Mouse (Mus musculus): Measurements from ENCODE around the gene Slc2a13. TPM values are rescaled to one million over a fixed set of nuclear protein-coding genes. Genes with fewer than 3 reads are reported as not detected.

Gene Slc2a13
- polyA plus RNA-seq, 1 experiment from 2014 or later, result 0.62 TPM

DNA sequence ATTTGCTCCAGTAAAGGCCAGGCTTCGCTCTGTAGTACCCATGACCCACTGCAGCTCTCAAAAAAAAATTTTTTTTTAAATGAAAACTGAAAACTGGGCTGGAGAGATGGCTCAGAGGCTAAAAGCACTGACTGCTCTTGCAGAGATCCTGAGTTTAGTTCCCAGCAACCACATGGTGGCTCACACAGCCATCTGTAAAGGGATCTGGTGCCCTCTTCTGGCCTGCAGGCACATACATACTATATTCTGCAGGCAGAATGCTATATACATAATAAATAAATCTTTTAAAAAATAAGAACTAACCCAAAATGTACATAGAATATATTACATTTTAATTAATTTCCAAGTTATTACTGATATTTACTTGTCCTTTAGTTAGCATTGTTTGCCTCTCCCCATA, 234.7 kb downstream of the Slc2a13 start:
- Histone ChIP-seq H3K27ac (no peak overlapping the region), H3K4me1 (no peaks in the 10 kb centered on the region), H3K27me3 (ENCODE audit: poor library complexity, severe bottlenecking) (no peaks in the 10 kb centered on the region), H3K4me3 (no peak overlapping the region), H3K9me3 (no peaks in the 10 kb centered on the region), H3K36me3 (replicated peaks) (no peaks in the 10 kb centered on the region)
- 83% methylated on average over 1 of the region's 1 CpGs for WGBS
- no peak for DNase-seq (ENCODE audit: extremely low spot score, low spot score)

DNA sequence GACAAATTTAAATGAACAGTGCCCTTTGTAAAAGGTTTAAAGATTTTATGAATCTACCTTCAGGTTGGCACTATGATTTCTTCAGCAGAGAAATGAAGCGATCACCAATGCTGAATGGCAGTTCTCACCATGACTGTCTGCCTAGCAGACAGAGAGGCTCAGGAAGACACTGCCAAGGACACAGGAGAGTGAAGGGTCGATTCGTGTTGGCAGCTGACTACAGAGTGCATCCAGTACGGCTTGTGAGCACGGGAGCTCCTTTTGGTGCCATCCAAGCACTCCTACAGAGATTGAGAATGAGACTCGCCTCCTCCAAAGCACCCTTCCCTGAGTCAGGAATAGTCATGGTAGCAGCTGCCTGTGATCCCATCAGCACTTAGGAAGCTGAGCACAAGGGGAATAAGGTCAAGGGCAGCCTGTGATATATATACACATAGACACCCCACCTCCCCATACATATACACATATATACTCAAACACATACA, 238.6 kb downstream of the Slc2a13 start:
- H3K4me1 ChIP-seq, result no peaks in the 10 kb centered on the region
- no peaks in the 10 kb centered on the region for H3K9me3 ChIP-seq
- no peak overlapping the region for H3K27ac ChIP-seq
- 92% methylated on average over 6 of the region's 6 CpGs for WGBS
- no peak for DNase-seq (ENCODE audit: extremely low spot score, low spot score)
- H3K36me3 ChIP-seq (replicated peaks), result no peaks in the 10 kb centered on the region
- no peak overlapping the region for H3K4me3 ChIP-seq
- no peaks in the 10 kb centered on the region for H3K27me3 ChIP-seq (ENCODE audit: poor library complexity, severe bottlenecking)

DNA sequence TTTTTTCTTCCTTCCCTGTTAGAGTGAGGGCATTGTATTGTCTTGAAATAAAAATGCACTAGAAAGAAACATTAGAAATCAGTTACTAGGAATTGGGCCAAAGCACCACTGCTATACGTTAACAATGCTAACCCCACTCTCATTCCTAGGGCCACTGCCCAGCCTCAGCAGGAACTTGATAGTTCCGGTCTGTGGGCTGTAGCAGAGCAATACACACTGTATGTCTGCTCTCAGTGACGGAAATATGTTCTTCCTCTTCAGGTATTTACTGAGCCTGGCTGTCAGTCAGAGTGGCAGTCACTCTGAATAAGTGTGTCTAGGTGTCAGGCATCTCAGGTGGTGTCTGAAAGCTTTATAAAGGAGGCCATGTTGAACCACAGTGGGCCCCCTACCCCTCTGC, 245.3 kb downstream of the Slc2a13 start:
- Histone ChIP-seq H3K27ac (no peak overlapping the region), H3K9me3 (no peaks in the 10 kb centered on the region), H3K27me3 (ENCODE audit: poor library complexity, severe bottlenecking) (no peaks in the 10 kb centered on the region), H3K4me3 (no peak overlapping the region), H3K36me3 (replicated peaks) (no peaks in the 10 kb centered on the region), H3K4me1 (peaks cover 18% of the 10 kb centered on the region)
- WGBS, result 84% methylated on average over 3 of the region's 3 CpGs
- DNase-seq (ENCODE audit: extremely low spot score, low spot score), result no peak

- H3K9me3 ChIP-seq, result no peaks in the 10 kb centered on the region
- H3K36me3 ChIP-seq (replicated peaks), result no peaks in the 10 kb centered on the region
- no peak for DNase-seq (ENCODE audit: extremely low spot score, low spot score)
- H3K27me3 ChIP-seq (ENCODE audit: poor library complexity, severe bottlenecking), result no peaks in the 10 kb centered on the region
- no peak overlapping the region for H3K27ac ChIP-seq
- H3K4me1 ChIP-seq, result peaks cover 18% of the 10 kb centered on the region
- H3K4me3 ChIP-seq, result no peak overlapping the region
- 81% methylated on average over 4 of the region's 4 CpGs for WGBS
Measured at GRCm38 (mm10) chr15:91327023-91327422, 246.0 kb downstream of the Slc2a13 start.

- no peak for DNase-seq (ENCODE audit: extremely low spot score, low spot score)
- no peaks in the 10 kb centered on the region for H3K9me3 ChIP-seq
- WGBS, result 76% methylated on average over 3 of the region's 3 CpGs
- H3K4me3 ChIP-seq, result no peak overlapping the region
- H3K4me1 ChIP-seq, result peaks cover 16% of the 10 kb centered on the region; the same call in 1 of the 2 replicates
- no peaks in the 10 kb centered on the region for H3K27me3 ChIP-seq (ENCODE audit: poor library complexity, severe bottlenecking)
- H3K27ac ChIP-seq, result no peak overlapping the region
- H3K36me3 ChIP-seq (replicated peaks), result no peaks in the 10 kb centered on the region
Measured at GRCm38 (mm10) chr15:91319376-91319775, 253.7 kb downstream of the Slc2a13 start.

- H3K4me1 ChIP-seq, result peaks cover 20% of the 10 kb centered on the region; the same call in 1 of the 2 replicates
- no peak overlapping the region for H3K4me3 ChIP-seq
- H3K36me3 ChIP-seq (replicated peaks), result no peaks in the 10 kb centered on the region
- no peak overlapping the region for H3K27ac ChIP-seq
- 72% methylated on average over 4 of the region's 4 CpGs for WGBS
- no peaks in the 10 kb centered on the region for H3K9me3 ChIP-seq
- no peaks in the 10 kb centered on the region for H3K27me3 ChIP-seq (ENCODE audit: poor library complexity, severe bottlenecking)
- DNase-seq (ENCODE audit: extremely low spot score, low spot score), result no peak
Measured at GRCm38 (mm10) chr15:91316964-91317363, 256.1 kb downstream of the Slc2a13 start.

DNA sequence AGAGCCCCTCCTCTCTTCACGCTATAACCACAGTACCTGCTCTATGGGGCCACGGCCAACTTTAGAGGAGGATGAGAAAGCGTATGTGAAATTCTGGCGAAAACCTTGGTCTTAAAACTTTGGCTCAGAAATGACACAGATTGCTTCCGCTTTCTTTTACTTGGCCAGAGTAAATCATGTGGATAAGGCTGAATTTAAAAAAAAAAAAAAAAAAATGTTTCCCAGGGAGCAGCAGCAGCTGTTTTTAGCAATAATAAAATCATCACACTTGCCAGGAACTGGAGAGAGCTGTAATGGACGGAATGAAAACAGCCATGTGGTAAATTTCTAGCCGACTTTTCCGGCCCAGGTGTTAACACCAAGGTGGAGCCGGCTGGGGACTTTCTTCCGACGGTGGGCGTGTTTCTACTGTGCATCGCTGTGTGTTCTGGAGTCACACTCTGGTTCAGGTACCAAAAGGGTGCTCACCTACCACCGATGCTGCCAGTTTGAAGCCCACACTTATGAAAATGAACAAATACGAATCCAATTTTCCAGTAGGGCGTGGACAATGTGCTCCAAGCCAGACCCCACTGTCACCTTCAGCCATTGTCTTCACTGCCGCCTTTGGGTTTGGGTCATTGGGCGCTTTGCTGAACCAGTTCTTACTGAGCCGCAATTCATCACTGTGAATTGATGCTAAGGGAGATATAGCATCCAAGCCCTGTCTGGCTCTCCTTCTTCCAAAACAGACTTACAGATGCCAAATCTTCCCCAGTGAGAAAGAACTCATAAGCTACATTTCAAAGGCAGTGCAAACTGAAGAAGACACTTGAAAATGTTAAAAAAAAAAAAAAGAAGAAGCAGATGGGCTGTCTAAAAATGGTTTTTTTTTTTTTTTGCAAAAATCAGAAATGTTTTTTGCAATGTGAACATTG, 258.4 kb downstream of the Slc2a13 start:
- no peaks in the 10 kb centered on the region for H3K27me3 ChIP-seq (ENCODE audit: poor library complexity, severe bottlenecking)
- peaks cover 20% of the 10 kb centered on the region; the same call in 1 of the 2 replicates for H3K4me1 ChIP-seq
- no peak overlapping the region for H3K27ac ChIP-seq
- no peak for DNase-seq (ENCODE audit: extremely low spot score, low spot score)
- 89% methylated on average over 19 of the region's 19 CpGs for WGBS
- H3K9me3 ChIP-seq, result no peaks in the 10 kb centered on the region
- H3K4me3 ChIP-seq, result no peak overlapping the region
- H3K36me3 ChIP-seq (replicated peaks), result no peaks in the 10 kb centered on the region

DNA sequence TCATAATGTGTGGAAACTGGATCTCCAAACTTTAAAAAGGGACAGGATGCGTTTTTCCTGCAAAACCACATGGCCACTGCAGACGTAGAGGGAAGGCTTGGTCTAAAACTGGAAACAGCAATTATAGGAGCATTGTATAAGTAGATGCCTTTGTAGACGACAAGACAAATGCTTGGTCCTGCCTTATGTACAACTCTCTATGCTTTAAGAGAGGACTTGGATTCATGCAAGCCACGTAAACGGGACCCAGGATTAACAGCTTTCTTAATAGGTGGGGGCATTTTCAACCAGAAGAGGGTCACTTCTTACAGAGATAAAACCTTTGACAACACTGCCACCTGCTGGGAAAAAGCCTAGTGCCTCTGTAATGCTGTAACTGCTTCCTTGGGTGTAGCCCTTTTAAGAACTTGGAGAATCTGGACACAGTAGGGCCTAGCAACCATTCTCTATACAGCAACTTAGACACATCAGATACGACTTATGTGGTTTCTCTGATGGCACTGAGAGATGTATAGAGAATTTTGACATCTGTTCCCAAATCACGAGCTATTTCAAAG, 268.7 kb downstream of the Slc2a13 start:
- Histone ChIP-seq H3K36me3 (replicated peaks) (no peaks in the 10 kb centered on the region), H3K9me3 (no peaks in the 10 kb centered on the region), H3K4me3 (no peak overlapping the region), H3K27ac (no peak overlapping the region), H3K4me1 (peaks cover 6% of the 10 kb centered on the region; the same call in 1 of the 2 replicates), H3K27me3 (ENCODE audit: poor library complexity, severe bottlenecking) (no peaks in the 10 kb centered on the region)
- DNase-seq (ENCODE audit: extremely low spot score, low spot score), result peak; percentile 52
- 51% methylated on average over 7 of the region's 7 CpGs for WGBS

DNA sequence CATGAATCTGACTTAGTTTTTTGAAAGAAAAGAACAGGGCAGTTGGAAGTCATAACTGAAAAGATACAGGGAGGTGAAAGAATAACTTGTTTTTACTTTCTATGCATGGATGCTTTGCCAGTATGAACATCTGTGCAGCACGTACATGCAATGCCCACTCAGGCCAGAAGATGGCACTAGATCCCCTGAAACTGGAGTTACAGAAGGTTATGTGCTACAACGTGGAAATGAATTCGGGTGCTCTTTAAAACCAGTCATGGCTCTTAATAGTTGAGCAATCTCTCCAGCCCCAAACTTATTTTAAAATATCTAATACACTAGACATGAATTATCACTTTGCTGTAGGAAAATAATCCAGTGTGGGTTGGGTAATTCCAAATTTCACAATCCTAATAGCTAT, 271.7 kb downstream of the Slc2a13 start:
- Histone ChIP-seq H3K27ac (no peak overlapping the region), H3K4me1 (peaks cover 6% of the 10 kb centered on the region; the same call in 1 of the 2 replicates), H3K4me3 (no peak overlapping the region), H3K27me3 (ENCODE audit: poor library complexity, severe bottlenecking) (no peaks in the 10 kb centered on the region), H3K9me3 (no peaks in the 10 kb centered on the region), H3K36me3 (replicated peaks) (no peaks in the 10 kb centered on the region)
- WGBS, result 18% methylated on average over 3 of the region's 3 CpGs
- DNase-seq (ENCODE audit: extremely low spot score, low spot score), result peak; percentile 79

DNA sequence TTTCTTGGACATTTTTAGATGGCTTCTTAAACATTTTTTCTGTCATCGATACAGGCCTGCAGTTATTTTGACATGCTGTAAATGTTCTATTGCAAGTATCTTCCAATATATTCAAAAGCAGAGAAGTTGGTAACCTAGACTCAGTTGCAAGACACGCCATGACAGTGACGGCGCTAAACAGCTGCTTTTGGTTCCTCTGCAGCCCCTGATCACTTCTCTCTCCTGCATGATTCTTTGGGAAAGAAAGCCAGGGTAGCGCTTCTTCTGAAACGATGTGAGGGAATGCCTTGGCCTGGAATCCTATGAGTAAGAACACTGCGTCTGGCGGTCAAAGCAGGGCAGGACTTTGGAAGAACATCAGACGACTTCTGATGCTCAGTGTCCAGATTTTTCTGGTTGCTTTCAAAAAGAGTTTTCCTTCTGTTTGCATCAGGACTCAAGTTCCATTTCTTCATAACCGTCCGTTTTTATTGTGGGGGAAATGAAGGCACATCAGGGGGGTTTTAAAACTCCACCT, 273.7 kb downstream of the Slc2a13 start:
- H3K4me1 ChIP-seq, result peaks cover 12% of the 10 kb centered on the region
- 90% methylated on average over 11 of the region's 11 CpGs for WGBS

GRCm38 (mm10) chr15:91283418-91283817, 289.6 kb downstream of the Slc2a13 start:
- no peak for DNase-seq (ENCODE audit: extremely low spot score, low spot score)
- 91% methylated on average over 3 of the region's 3 CpGs for WGBS
- Histone ChIP-seq H3K4me1 (no peaks in the 10 kb centered on the region), H3K4me3 (no peak overlapping the region), H3K27ac (no peak overlapping the region), H3K9me3 (peaks cover 17% of the 10 kb centered on the region), H3K36me3 (replicated peaks) (no peaks in the 10 kb centered on the region), H3K27me3 (ENCODE audit: poor library complexity, severe bottlenecking) (no peaks in the 10 kb centered on the region)

More for the DNA sequence above, 273.7 kb downstream of the Slc2a13 start:
- Histone ChIP-seq H3K27ac (no peak overlapping the region), H3K9me3 (no peaks in the 10 kb centered on the region), H3K27me3 (ENCODE audit: poor library complexity, severe bottlenecking) (no peaks in the 10 kb centered on the region), H3K4me3 (no peak overlapping the region), H3K36me3 (replicated peaks) (no peaks in the 10 kb centered on the region)
- DNase-seq (ENCODE audit: extremely low spot score, low spot score), result no peak

GRCm38 (mm10) chr15:91282822-91283221, 290.2 kb downstream of the Slc2a13 start:
- 95% methylated on average over 7 of the region's 7 CpGs for WGBS
- no peak for DNase-seq (ENCODE audit: extremely low spot score, low spot score)

GRCm38 (mm10) chr15:91281521-91281920, 291.5 kb downstream of the Slc2a13 start:
- H3K4me1 ChIP-seq, result no peaks in the 10 kb centered on the region
- no peak for DNase-seq (ENCODE audit: extremely low spot score, low spot score)
- H3K9me3 ChIP-seq, result peaks cover 2% of the 10 kb centered on the region; the same call in 1 of the 2 replicates
- H3K4me3 ChIP-seq, result no peak overlapping the region
- no peaks in the 10 kb centered on the region for H3K36me3 ChIP-seq (replicated peaks)
- no peak overlapping the region for H3K27ac ChIP-seq
- 91% methylated on average over 5 of the region's 5 CpGs for WGBS
- H3K27me3 ChIP-seq (ENCODE audit: poor library complexity, severe bottlenecking), result no peaks in the 10 kb centered on the region

More at GRCm38 (mm10) chr15:91282822-91283221, 290.2 kb downstream of the Slc2a13 start:
- H3K27ac ChIP-seq, result no peak overlapping the region
- H3K4me3 ChIP-seq, result no peak overlapping the region
- no peaks in the 10 kb centered on the region for H3K36me3 ChIP-seq (replicated peaks)
- peaks cover 15% of the 10 kb centered on the region for H3K9me3 ChIP-seq
- no peaks in the 10 kb centered on the region for H3K4me1 ChIP-seq
- H3K27me3 ChIP-seq (ENCODE audit: poor library complexity, severe bottlenecking), result no peaks in the 10 kb centered on the region
